23 mouse cellular contexts compared by ENCODE assay signal in the genomic region with DNA sequence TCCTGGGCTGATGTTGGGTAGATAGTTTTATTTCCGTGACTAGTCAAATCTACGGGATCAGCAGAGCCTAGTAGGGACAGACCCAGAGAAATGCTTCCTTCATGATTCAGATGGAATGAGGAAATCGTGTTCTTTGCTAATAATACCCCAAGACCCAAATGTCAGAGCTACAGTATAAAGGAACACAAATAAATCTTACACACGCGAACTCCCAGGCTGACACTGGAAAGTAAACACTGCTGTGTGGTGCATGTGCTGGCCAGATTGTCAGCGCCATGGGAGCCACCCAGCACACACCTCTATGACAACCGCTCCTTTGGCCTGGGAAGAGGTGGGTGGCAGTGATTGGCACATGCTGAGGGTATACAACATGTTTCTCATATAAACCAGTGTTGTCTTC.
A peak's percentile ranks its signal among the peaks of the same experiment; 100 is the strongest.
DNase-seq lines count a peak whose midpoint lies in the region; ATAC-seq and TF ChIP-seq lines count a peak whose summit lies in the region.
"Had no signal": no experiment of that assay in that cellular context is flagged by ENCODE, and none has a peak within 500 bp of the region (broad histone marks: within the 10 kb centered on the region; RNA-seq: fewer than 3 reads in every experiment).

No protein-coding gene starts in this region.

- TF ChIP-seq CTCF in kidney, adult 2 months (conservative IDR thresholded peaks at IDR 0.05; ENCODE audit: insufficient read depth, insufficient read length, low read depth, low read length), result no peak
- TF ChIP-seq CTCF in small intestine, adult 2 months (IDR thresholded peaks at IDR 0.05; ENCODE audit: extremely low read depth, insufficient read length, insufficient replicate concordance, low read depth, low read length), result no peak

- ATAC-seq in kidney, embryonic 14.5 days (ENCODE audit: low FRiP score, low TSS enrichment), result no peak
- peak; percentile 24; the same call in 1 of the 2 replicates for ATAC-seq in lung, embryonic 15.5 days (ENCODE audit: borderline replicate concordance, extremely low read depth, low FRiP score, low TSS enrichment)
- ATAC-seq: forebrain, embryonic 15.5 days; hindbrain, embryonic 16.5 days; Patski had no signal

- no peaks in the 10 kb centered on the region for H3K27me3 ChIP-seq in kidney, adult 2 months (replicated peaks; ENCODE audit: control insufficient read depth, insufficient read depth, low read length)
- H3K27me3 ChIP-seq in kidney, embryonic 14.5 days (ENCODE audit: control insufficient read depth, insufficient read depth, low read length), result no peaks in the 10 kb centered on the region
- H3K27me3 ChIP-seq in lung, embryonic 15.5 days, result no peaks in the 10 kb centered on the region
- no peaks in the 10 kb centered on the region for H3K27me3 ChIP-seq in small intestine, adult 2 months (ENCODE audit: control insufficient read depth, insufficient read depth, low read length)
- peaks cover 6% of the 10 kb centered on the region; the same call in 1 of the 2 replicates for H3K27me3 ChIP-seq in heart, embryonic 10.5 days (ENCODE audit: insufficient read depth, poor library complexity, severe bottlenecking)
- H3K27me3 ChIP-seq: embryonic facial prominence, embryonic 13.5 days; forebrain, embryonic 15.5 days; liver, embryonic 15.5 days; midbrain, embryonic 12.5 days; Patski had no signal

- 52% methylated on average over 7 of the region's 7 CpGs for WGBS in kidney, adult 2 months
- 61% methylated on average over 7 of the region's 7 CpGs for WGBS in kidney, embryonic 14.5 days
- 29% methylated on average over 7 of the region's 7 CpGs for WGBS in lung, embryonic 15.5 days
- WGBS in small intestine, adult 2 months, result 51% methylated on average over 7 of the region's 7 CpGs
- 86% methylated on average over 7 of the region's 7 CpGs for WGBS in heart, embryonic 10.5 days

- no peak for TF ChIP-seq POLR2A in kidney, adult 2 months (IDR thresholded peaks at IDR 0.05; ENCODE audit: low read depth, low read length)
- no peak for TF ChIP-seq POLR2A in small intestine, adult 2 months (IDR thresholded peaks at IDR 0.05; ENCODE audit: low read depth, low read length)

- no peaks in the 10 kb centered on the region for H3K36me3 ChIP-seq in kidney, adult 2 months (ENCODE audit: control insufficient read depth, insufficient read depth, low read length)
- H3K36me3 ChIP-seq in kidney, embryonic 14.5 days (ENCODE audit: control insufficient read depth, insufficient read depth, low read length), result no peaks in the 10 kb centered on the region
- no peaks in the 10 kb centered on the region for H3K36me3 ChIP-seq in lung, embryonic 15.5 days
- H3K36me3 ChIP-seq in small intestine, adult 2 months (ENCODE audit: control insufficient read depth, insufficient read depth, low read length), result no peaks in the 10 kb centered on the region
- no peaks in the 10 kb centered on the region for H3K36me3 ChIP-seq in heart, embryonic 10.5 days
- H3K36me3 ChIP-seq: embryonic facial prominence, embryonic 13.5 days; forebrain, embryonic 15.5 days; hindbrain, embryonic 10.5 days; liver, embryonic 15.5 days; midbrain, embryonic 12.5 days had no signal

- H3K9me3 ChIP-seq in kidney, embryonic 14.5 days (ENCODE audit: control insufficient read depth, low read length), result peaks cover 3% of the 10 kb centered on the region; the same call in 1 of the 2 replicates
- no peaks in the 10 kb centered on the region for H3K9me3 ChIP-seq in lung, embryonic 15.5 days
- H3K9me3 ChIP-seq in heart, embryonic 10.5 days, result peaks cover 3% of the 10 kb centered on the region

- no peaks in the 10 kb centered on the region for H3K4me1 ChIP-seq in kidney, adult 2 months (ENCODE audit: control insufficient read depth, insufficient read depth, low read length)
- H3K4me1 ChIP-seq in kidney, embryonic 14.5 days (ENCODE audit: control insufficient read depth, insufficient read depth, low read length), result 0 out of 2 replicates have a peak, but pooled peaks cover 4% of the 10 kb centered on the region
- peaks cover 30% of the 10 kb centered on the region for H3K4me1 ChIP-seq in lung, embryonic 15.5 days
- H3K4me1 ChIP-seq in small intestine, adult 2 months (ENCODE audit: control insufficient read depth, insufficient read depth, insufficient read length, low read length), result no peaks in the 10 kb centered on the region
- H3K4me1 ChIP-seq in heart, embryonic 10.5 days, result peaks cover 5% of the 10 kb centered on the region; the same call in 1 of the 2 replicates
- H3K4me1 ChIP-seq: forebrain, embryonic 15.5 days; liver, embryonic 15.5 days had no signal

- H3K9ac ChIP-seq in kidney, embryonic 14.5 days (ENCODE audit: low read depth, low read length), result no peak overlapping the region
- H3K9ac ChIP-seq in lung, embryonic 15.5 days, result no peak overlapping the region
- H3K9ac ChIP-seq: embryonic facial prominence, embryonic 13.5 days; forebrain, embryonic 15.5 days; liver, embryonic 15.5 days; midbrain, embryonic 12.5 days had no signal

- DNase-seq in kidney, adult 2 months, result peak; percentile 35
- no peak for DNase-seq in lung, adult 18-20 months
- DNase-seq in 3T3-L1 (ENCODE audit: low read depth, low spot score), result peak; percentile 59
- no peak for DNase-seq in cerebellum, adult 11-12 months
- no peak for DNase-seq in heart, embryonic 10.5 days (ENCODE audit: low spot score)
- DNase-seq: adrenal gland, adult 8-10 months; cerebellum, adult 2 months; cerebellum, postnatal 36 days; embryo, embryonic 11 days; gastrocnemius, postnatal 10 days; thymus, postnatal 14 days had no signal

- no peak overlapping the region for H3K27ac ChIP-seq in kidney, adult 2 months (ENCODE audit: insufficient read depth, low read depth, low read length)
- no peak overlapping the region for H3K27ac ChIP-seq in kidney, embryonic 14.5 days (ENCODE audit: low read depth, low read length)
- no peak overlapping the region for H3K27ac ChIP-seq in lung, embryonic 15.5 days
- H3K27ac ChIP-seq in small intestine, adult 2 months (ENCODE audit: insufficient read depth, low read depth, low read length), result peak overlapping the region; percentile 27; the same call in 1 of the 2 replicates
- H3K27ac ChIP-seq in heart, embryonic 10.5 days, result no peak overlapping the region
- H3K27ac ChIP-seq: embryonic facial prominence, embryonic 13.5 days; forebrain, embryonic 15.5 days; hindbrain, embryonic 10.5 days; left cerebral cortex, adult 2 months; liver, embryonic 15.5 days; midbrain, embryonic 12.5 days had no signal

- H3K4me2 ChIP-seq in kidney, embryonic 14.5 days (replicated peaks; ENCODE audit: low read depth, low read length), result no peak overlapping the region
- H3K4me2 ChIP-seq in lung, embryonic 15.5 days, result no peak overlapping the region
- H3K4me2 ChIP-seq: embryonic facial prominence, embryonic 13.5 days; forebrain, embryonic 15.5 days; heart, embryonic 11.5 days; liver, embryonic 15.5 days; midbrain, embryonic 12.5 days had no signal

- H3K4me3 ChIP-seq in kidney, adult 2 months (ENCODE audit: insufficient read depth, low read depth, low read length), result no peak overlapping the region
- no peak overlapping the region for H3K4me3 ChIP-seq in kidney, embryonic 14.5 days (ENCODE audit: low read length)
- no peak overlapping the region for H3K4me3 ChIP-seq in lung, embryonic 15.5 days
- H3K4me3 ChIP-seq in small intestine, adult 2 months (ENCODE audit: low read depth, low read length), result no peak overlapping the region
- H3K4me3 ChIP-seq in heart, embryonic 10.5 days, result no peak overlapping the region
- H3K4me3 ChIP-seq: embryonic facial prominence, embryonic 13.5 days; forebrain, embryonic 15.5 days; hindbrain, embryonic 10.5 days; left cerebral cortex, adult 2 months; liver, embryonic 15.5 days; midbrain, embryonic 12.5 days had no signal

Comparison
In these comparisons a context has a peak if more than half of its experiments do, and no peak if none do; other contexts are left out.
1. DNase-seq: peak in kidney, adult 2 months (single experiment) and 3T3-L1 (single experiment); none in lung, adult 18-20 months (0 of 2), cerebellum, adult 11-12 months (single experiment) and heart, embryonic 10.5 days (single experiment).